Mouse (Mus musculus) MEL (cell line): ENCODE measurements around the gene Cacfd1. TPM values are rescaled to one million over a fixed set of nuclear protein-coding genes. Genes with fewer than 3 reads are reported as not detected.

Experiments
- DNase-seq: peaks from one replicate; pipeline ENCODE4 v3.0.0; 2011; ENCODE audit warnings: low read depth, low spot score
- H3K27ac ChIP-seq: 2 replicates; pipeline ENCODE4 v1.5.1; 2012; ENCODE audit warnings: low read depth, mild to moderate bottlenecking, control low read depth, low read length, moderate library complexity; ENCODE audit not compliant: control insufficient read depth
- H3K27me3 ChIP-seq, 2 experiments: fragments of 150-350 bp in 1 of 2; sonication (generic) in 1 of 2; 2 replicates each; pipeline ENCODE4 v1.6.1; 2012; ENCODE audit warnings: low read length in 2 of 2, mild to moderate bottlenecking in 2 of 2, improper control_type of control experiment in 1 of 2, moderate library complexity in 1 of 2; ENCODE audit not compliant: insufficient read depth in 2 of 2, control insufficient read depth in 1 of 2
- H3K36me3 ChIP-seq, 2 experiments: 2 replicates each; pipeline ENCODE4 v1.6.1; 2012 to 2014; ENCODE audit warnings: low read length in 2 of 2, improper control_type of control experiment in 1 of 2, inconsistent platforms in 1 of 2, mild to moderate bottlenecking in 1 of 2; ENCODE audit not compliant: insufficient read depth in 2 of 2, control insufficient read depth in 1 of 2
- H3K4me1 ChIP-seq, 2 experiments: fragments of 150-350 bp in 1 of 2; sonication (generic) in 1 of 2; 2 replicates each; pipeline ENCODE4 v1.6.1; 2012; ENCODE audit warnings: low read length in 2 of 2, improper control_type of control experiment in 1 of 2, mild to moderate bottlenecking in 1 of 2; ENCODE audit not compliant: insufficient read depth in 2 of 2, control insufficient read depth in 1 of 2
- H3K4me3 ChIP-seq, 2 experiments: fragments of 150-350 bp in 1 of 2; sonication (generic) in 1 of 2; 2 replicates each; pipeline ENCODE4 v1.5.1; 2012; ENCODE audit warnings: low read depth in 2 of 2, low read length in 2 of 2, mild to moderate bottlenecking in 2 of 2, moderate library complexity in 2 of 2, control low read depth in 1 of 2, improper control_type of control experiment in 1 of 2; ENCODE audit not compliant: control insufficient read depth in 1 of 2, insufficient read depth in 1 of 2
- H3K79me2 ChIP-seq: 2 replicates; pipeline ENCODE4 v1.6.1; 2012; ENCODE audit warnings: mild to moderate bottlenecking, low read length, moderate library complexity; ENCODE audit not compliant: control insufficient read depth, poor library complexity, insufficient read depth
- H3K9ac ChIP-seq: 2 replicates; pipeline ENCODE4 v1.6.1; 2012; ENCODE audit warnings: low read depth, mild to moderate bottlenecking, control low read depth, low read length, moderate library complexity; ENCODE audit not compliant: control insufficient read depth, poor library complexity, severe bottlenecking
- H3K9me3 ChIP-seq: fragments of 150-350 bp; sonication (generic); replicated peaks from 2 replicates; pipeline ENCODE4 v1.6.1; 2012; ENCODE audit warnings: mild to moderate bottlenecking, low read length, improper control_type of control experiment, moderate library complexity; ENCODE audit not compliant: insufficient read depth
- BHLHE40 ChIP-seq: IDR thresholded peaks from 2 replicates; pipeline ENCODE4 v1.6.1; 2012; ENCODE audit warnings: low read depth, mild to moderate bottlenecking, inconsistent platforms, low read length, improper control_type of control experiment, borderline replicate concordance
- E2F4 ChIP-seq: IDR thresholded peaks from 2 replicates; pipeline ENCODE4 v1.6.1; 2011; ENCODE audit warnings: low read depth, low read length, improper control_type of control experiment, borderline replicate concordance
- HCFC1 ChIP-seq: IDR thresholded peaks from 2 replicates; pipeline ENCODE4 v1.6.1; 2012; ENCODE audit warnings: low read depth, mild to moderate bottlenecking, inconsistent platforms, low read length, improper control_type of control experiment, moderate library complexity
- JUND ChIP-seq: IDR thresholded peaks from 2 replicates; pipeline ENCODE4 v1.6.1; 2011; ENCODE audit warnings: low read depth, mild to moderate bottlenecking, improper control_type of control experiment, low read length
- KAT2A ChIP-seq: conservative IDR thresholded peaks from 2 replicates; pipeline ENCODE4 v1.6.1; 2012; ENCODE audit warnings: low read depth, low read length, improper control_type of control experiment, inconsistent platforms
- MAFK ChIP-seq: IDR thresholded peaks from 2 replicates; pipeline ENCODE4 v1.6.1; 2011; ENCODE audit warnings: low read depth, mild to moderate bottlenecking, low read length, improper control_type of control experiment, borderline replicate concordance
- MEF2A ChIP-seq: IDR thresholded peaks from 2 replicates; pipeline ENCODE4 v1.6.1; 2014; ENCODE audit warnings: low read depth, mild to moderate bottlenecking, inconsistent platforms, low read length, improper control_type of control experiment; ENCODE audit not compliant: poor library complexity, insufficient replicate concordance, severe bottlenecking; ENCODE audit errors: extremely low read depth
- NRF1 ChIP-seq: IDR thresholded peaks from 2 replicates; pipeline ENCODE4 v1.6.1; 2014; ENCODE audit warnings: low read depth, mild to moderate bottlenecking, inconsistent platforms, low read length, improper control_type of control experiment, moderate library complexity; ENCODE audit not compliant: poor library complexity, insufficient read depth, severe bottlenecking
- POLR2A ChIP-seq, 2 experiments: IDR thresholded peaks; 2 replicates each; pipeline ENCODE4 v1.6.1; 2011 to 2012; ENCODE audit warnings: low read length in 2 of 2, mild to moderate bottlenecking in 2 of 2, control low read depth in 1 of 2, improper control_type of control experiment in 1 of 2, low read depth in 1 of 2, moderate library complexity in 1 of 2; ENCODE audit not compliant: control insufficient read depth in 1 of 2, insufficient read depth in 1 of 2, poor library complexity in 1 of 2
- RCOR1 ChIP-seq: IDR thresholded peaks from 2 replicates; pipeline ENCODE4 v1.6.1; 2012; ENCODE audit warnings: low read depth, mild to moderate bottlenecking, inconsistent platforms, low read length, improper control_type of control experiment
- TCF12 ChIP-seq: IDR thresholded peaks from 2 replicates; pipeline ENCODE4 v1.6.1; 2014; ENCODE audit warnings: low read depth, mild to moderate bottlenecking, inconsistent platforms, low read length, improper control_type of control experiment, moderate library complexity
- USF2 ChIP-seq, 2 experiments: IDR thresholded peaks; 2 replicates each; pipeline ENCODE4 v1.6.1; 2011 to 2012; ENCODE audit warnings: improper control_type of control experiment in 2 of 2, low read length in 2 of 2, borderline replicate concordance in 1 of 2, inconsistent platforms in 1 of 2, low read depth in 1 of 2, mild to moderate bottlenecking in 1 of 2; ENCODE audit not compliant: insufficient read depth in 1 of 2
- ZMIZ1 ChIP-seq: IDR thresholded peaks from 2 replicates; pipeline ENCODE4 v1.6.1; 2012; ENCODE audit warnings: low read depth, mild to moderate bottlenecking, inconsistent platforms, low read length, improper control_type of control experiment, moderate library complexity
- polyA plus RNA-seq, 2 experiments: library from polyadenylated mRNA; stranded (reverse) in 1 of 2; unstranded in 1 of 2; fragments of >175 nt in 1 of 2; fragments of >200 nt in 1 of 2; gene quantifications; 2 replicates each; pipeline versions ENCODE4 v1.2.1 to v1.2.4; 2012; ENCODE audit warnings: low replicate concordance in 2 of 2, low read depth in 1 of 2; ENCODE audit not compliant: insufficient read length in 2 of 2, insufficient read depth in 1 of 2, missing spikeins in 1 of 2
- total RNA-seq: library from RNA; depleted of rRNA; stranded (reverse); fragments of 300-350 nt; gene quantifications from 2 replicates; pipeline ENCODE4 v1.2.3, GENCODE M21; 2012; rRNA removed

The Cacfd1 gene
- total and polyA plus RNA-seq, 3 experiments: 19.1 to 60.7 TPM; not detected in 1

DNA sequence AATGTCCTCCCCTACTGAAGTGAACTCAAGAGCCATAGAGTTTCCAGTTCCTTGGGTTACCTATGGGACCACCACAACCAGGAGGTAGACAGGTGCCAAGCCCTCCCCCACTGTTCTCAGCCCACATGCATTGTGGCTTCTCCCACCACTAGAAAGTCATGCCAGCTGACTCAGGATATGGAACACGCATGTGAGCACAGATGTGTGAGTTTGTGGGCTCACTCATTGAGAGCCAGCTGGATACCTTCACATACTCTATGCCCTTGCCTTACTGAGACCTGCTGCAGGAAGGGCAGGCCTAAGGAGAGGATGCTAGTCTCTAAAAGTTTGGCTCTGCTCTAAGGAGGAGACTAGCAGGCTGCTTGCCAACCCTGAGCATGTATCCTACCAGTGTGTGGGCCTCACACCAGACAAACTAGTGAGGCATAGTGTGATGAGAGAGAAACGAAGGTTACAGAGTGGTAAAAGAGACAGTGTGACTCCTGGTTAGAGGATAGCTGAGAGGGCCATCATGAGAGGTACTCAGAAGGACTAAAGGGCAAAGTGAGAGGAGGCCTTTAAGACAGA lies 60.6 kb downstream of the Cacfd1 start:
- no peaks in the 10 kb centered on the region for H3K79me2 ChIP-seq
- TF ChIP-seq KAT2A (no peak), MAFK (no peak), POLR2A (IDR thresholded peaks at IDR 0.05; ENCODE audit: control insufficient read depth in 1 of 2, insufficient read depth in 1 of 2, low read depth in 1 of 2, low read length in 2 of 2, poor library complexity in 1 of 2) (no peak), E2F4 (no peak), BHLHE40 (no peak), RCOR1 (no peak), JUND (no peak), MEF2A (no peak), USF2 (IDR thresholded peaks at IDR 0.05; ENCODE audit: borderline replicate concordance in 1 of 2, insufficient read depth in 1 of 2, low read depth in 1 of 2, low read length in 2 of 2) (no peak), TCF12 (no peak), HCFC1 (no peak), NRF1 (no peak), ZMIZ1 (no peak)
- H3K9me3 ChIP-seq: no peaks in the 10 kb centered on the region
- peaks cover 0 to 3% of the 10 kb centered on the region in 2 experiments; a peak in 2 of 4 replicates for H3K27me3 ChIP-seq
- H3K27ac ChIP-seq: no peak overlapping the region
- H3K36me3 ChIP-seq: no peaks in the 10 kb centered on the region
- no peak overlapping the region for H3K4me3 ChIP-seq
- no peaks in the 10 kb centered on the region for H3K4me1 ChIP-seq
- H3K9ac ChIP-seq: no peak overlapping the region
- no peak for DNase-seq

Other genes with a start within 250 kb of the Cacfd1 start
- gene Abo, start 144.9 kb upstream of the Cacfd1 start, total RNA-seq: not detected in 2 replicates
- not detected for gene Abo, start 144.9 kb upstream of the Cacfd1 start, polyA plus RNA-seq
- gene Surf6, start 107.0 kb upstream of the Cacfd1 start, total RNA-seq: 52.2 and 65.9 TPM in 2 replicates
- 10 to 100 TPM in 1 of 2 experiments, not detected in 1; 61.8 TPM for gene Surf6, start 107.0 kb upstream of the Cacfd1 start, polyA plus RNA-seq
- 64.6 and 90.1 TPM in 2 replicates for gene Med22, start 99.2 kb upstream of the Cacfd1 start, total RNA-seq
- 10 to 100 TPM in 1 of 2 experiments, not detected in 1; 79.0 TPM for gene Med22, start 99.2 kb upstream of the Cacfd1 start, polyA plus RNA-seq
- gene Rpl7a, start 99.2 kb upstream of the Cacfd1 start, total RNA-seq: 3,335 and 3,552 TPM in 2 replicates
- 1,000 to 10,000 TPM in 1 of 2 experiments, not detected in 1; 1,526 TPM for gene Rpl7a, start 99.2 kb upstream of the Cacfd1 start, polyA plus RNA-seq
- gene Surf2, start 93.6 kb upstream of the Cacfd1 start, total RNA-seq: 41.0 and 63.1 TPM in 2 replicates
- 10 to 100 TPM in 1 of 2 experiments, not detected in 1; 84.8 TPM for gene Surf2, start 93.6 kb upstream of the Cacfd1 start, polyA plus RNA-seq
- 52.1 and 56.5 TPM in 2 replicates for gene Surf1, start 93.4 kb upstream of the Cacfd1 start, total RNA-seq
- 10 to 100 TPM in 1 of 2 experiments, not detected in 1; 74.8 TPM for gene Surf1, start 93.4 kb upstream of the Cacfd1 start, polyA plus RNA-seq
- 152 and 158 TPM in 2 replicates for gene Surf4, start 76.0 kb upstream of the Cacfd1 start, total RNA-seq
- gene Surf4, start 76.0 kb upstream of the Cacfd1 start, polyA plus RNA-seq: 100 to 1,000 TPM in 1 of 2 experiments, not detected in 1; 252 TPM
- gene Stkld1, start 75.9 kb upstream of the Cacfd1 start, total RNA-seq: not detected in 2 replicates
- under 1 TPM in 1 of 2 experiments, not detected in 1; 0.25 TPM for gene Stkld1, start 75.9 kb upstream of the Cacfd1 start, polyA plus RNA-seq
- gene Rexo4, start 45.5 kb upstream of the Cacfd1 start, total RNA-seq: 45.3 and 52.4 TPM in 2 replicates
- gene Rexo4, start 45.5 kb upstream of the Cacfd1 start, polyA plus RNA-seq: 10 to 100 TPM in 1 of 2 experiments, not detected in 1; 66.6 TPM
- 75.1 and 130 TPM in 2 replicates for gene Adamts13, start 36.5 kb upstream of the Cacfd1 start, total RNA-seq
- 10 to 100 TPM in 1 of 2 experiments, not detected in 1; 19.7 TPM for gene Adamts13, start 36.5 kb upstream of the Cacfd1 start, polyA plus RNA-seq
- 2.3 and 2.6 TPM in 2 replicates for gene Slc2a6, start 18.1 kb downstream of the Cacfd1 start, total RNA-seq
- 1 to 10 TPM in 1 of 2 experiments, not detected in 1; 3.2 TPM for gene Slc2a6, start 18.1 kb downstream of the Cacfd1 start, polyA plus RNA-seq
- not detected in 2 replicates for gene Mymk, start 62.3 kb downstream of the Cacfd1 start, total RNA-seq
- gene Mymk, start 62.3 kb downstream of the Cacfd1 start, polyA plus RNA-seq: not detected
- not detected in 2 replicates for gene Adamtsl2, start 69.5 kb downstream of the Cacfd1 start, total RNA-seq
- gene Adamtsl2, start 69.5 kb downstream of the Cacfd1 start, polyA plus RNA-seq: not detected
- gene Fam163b, start 132.6 kb downstream of the Cacfd1 start, total RNA-seq: not detected in 2 replicates
- gene Fam163b, start 132.6 kb downstream of the Cacfd1 start, polyA plus RNA-seq: not detected
- gene Dbh, start 155.3 kb downstream of the Cacfd1 start, total RNA-seq: not detected in 2 replicates
- gene Dbh, start 155.3 kb downstream of the Cacfd1 start, polyA plus RNA-seq: not detected
- gene Sardh, start 238.4 kb downstream of the Cacfd1 start, total RNA-seq: 0.23 TPM in 1 of 2 replicates, not detected in the other
- gene Sardh, start 238.4 kb downstream of the Cacfd1 start, polyA plus RNA-seq: under 1 TPM in 1 of 2 experiments, not detected in 1; 0.19 TPM